Comparison of ENCODE assay signal across 16 mouse cellular contexts in genomic region chr7:109929628-109930027, GRCm38 (mm10). TPM values are rescaled to one million over a fixed set of nuclear protein-coding genes. Genes with fewer than 3 reads are reported as not detected.
DNase-seq lines count a peak whose midpoint lies in the region; ATAC-seq and TF ChIP-seq lines count a peak whose summit lies in the region.
"Had no signal": no experiment of that assay in that cellular context is flagged by ENCODE, and none has a peak within 500 bp of the region (broad histone marks: within the 10 kb centered on the region; RNA-seq: fewer than 3 reads in every experiment).

No protein-coding gene starts in this region.

- DNase-seq in CD4-positive, CD25-positive, alpha-beta regulatory T cell, adult 2 months (ENCODE audit: low read depth, low spot score) = peak; percentile 26
- DNase-seq in kidney, postnatal 10 days = peak; percentile 17
- no peak for DNase-seq in kidney, adult 8-10 months
- DNase-seq in midbrain, postnatal 0 days (ENCODE audit: low spot score) = peak; percentile 22
- DNase-seq in thymus, postnatal 4 days = no peak
- DNase-seq in adrenal gland, adult 8-10 months = no peak
- DNase-seq: cerebellum, adult 9-11 months; gastrocnemius, postnatal 36 days; layer of hippocampus, postnatal 36 days had no signal

- H3K4me2 ChIP-seq in midbrain, postnatal 0 days (ENCODE audit: low read depth, low read length, poor library complexity, severe bottlenecking) = no peak overlapping the region
- H3K4me2 ChIP-seq in midbrain, embryonic 13.5 days (replicated peaks) = no peak overlapping the region
- H3K4me2 ChIP-seq: hindbrain, embryonic 13.5 days; neural tube, embryonic 12.5 days had no signal

- TF ChIP-seq CTCF in midbrain, postnatal 0 days (IDR thresholded peaks at IDR 0.05) = peak; percentile 60

- no peaks in the 10 kb centered on the region for H3K27me3 ChIP-seq in midbrain, postnatal 0 days (ENCODE audit: insufficient read depth, low read length)
- no peaks in the 10 kb centered on the region for H3K27me3 ChIP-seq in midbrain, embryonic 13.5 days
- H3K27me3 ChIP-seq: hindbrain, embryonic 13.5 days; neural tube, embryonic 12.5 days had no signal

- no peak for ATAC-seq in CD4-positive, CD25-positive, alpha-beta regulatory T cell, adult 4 months
- no peak for ATAC-seq in midbrain, postnatal 0 days (ENCODE audit: low FRiP score)
- ATAC-seq in midbrain, embryonic 13.5 days = no peak
- ATAC-seq: activated CD4-positive, CD25-positive, alpha-beta regulatory T cell, adult 4 months; midbrain, embryonic 16.5 days had no signal

- H3K4me3 ChIP-seq in midbrain, postnatal 0 days (ENCODE audit: low read depth, low read length) = no peak overlapping the region
- no peak overlapping the region for H3K4me3 ChIP-seq in midbrain, embryonic 13.5 days (replicated peaks)
- H3K4me3 ChIP-seq: hindbrain, embryonic 13.5 days; limb, embryonic 10.5 days; neural tube, embryonic 12.5 days had no signal

- peaks cover 38% of the 10 kb centered on the region for H3K36me3 ChIP-seq in midbrain, postnatal 0 days (ENCODE audit: insufficient read depth, low read length)
- peaks cover 66% of the 10 kb centered on the region for H3K36me3 ChIP-seq in midbrain, embryonic 13.5 days

- no peaks in the 10 kb centered on the region for H3K4me1 ChIP-seq in midbrain, postnatal 0 days (ENCODE audit: insufficient read depth, low read length)
- H3K4me1 ChIP-seq in midbrain, embryonic 13.5 days (replicated peaks) = 0 out of 2 replicates have a peak, but pooled peaks cover 6% of the 10 kb centered on the region
- H3K4me1 ChIP-seq: limb, embryonic 10.5 days had no signal

- no peak overlapping the region for H3K9ac ChIP-seq in midbrain, postnatal 0 days (replicated peaks; ENCODE audit: low read length, poor library complexity, severe bottlenecking)
- H3K9ac ChIP-seq in midbrain, embryonic 13.5 days (replicated peaks) = no peak overlapping the region
- H3K9ac ChIP-seq: hindbrain, embryonic 13.5 days; neural tube, embryonic 12.5 days had no signal

- no peaks in the 10 kb centered on the region for H3K9me3 ChIP-seq in midbrain, postnatal 0 days (ENCODE audit: low read length)
- H3K9me3 ChIP-seq in midbrain, embryonic 13.5 days = no peaks in the 10 kb centered on the region
- H3K9me3 ChIP-seq: hindbrain, embryonic 13.5 days; limb, embryonic 10.5 days; neural tube, embryonic 12.5 days had no signal

- no peak overlapping the region for H3K27ac ChIP-seq in midbrain, postnatal 0 days (ENCODE audit: low read depth, low read length)
- no peak overlapping the region for H3K27ac ChIP-seq in midbrain, embryonic 13.5 days
- H3K27ac ChIP-seq: hindbrain, embryonic 13.5 days; limb, embryonic 10.5 days; neural tube, embryonic 12.5 days had no signal

RNA-seq across cellular contexts. Expression of gene Dennd5a, which starts 30.6 kb away (rescaled TPM):
- 10 to 100 TPM; 23.4 to 27.6 TPM for polyA plus RNA-seq in CD4-positive, CD25-positive, alpha-beta regulatory T cell, adult 4 months (2017; shearing (Covaris generic))
- total RNA-seq in midbrain, postnatal 0 days (2014; rRNA removed) = 168 and 185 TPM in 2 replicates
- polyA plus RNA-seq in midbrain, postnatal 0 days (2015; fragmentation: Nextera tagmentation; extraction: Ambion mirVana) = 25.2 and 28.7 TPM in 2 replicates
- 44.4 and 44.8 TPM in 2 replicates for polyA plus RNA-seq in midbrain, embryonic 13.5 days (2015; fragmentation: Nextera tagmentation; extraction: Ambion mirVana)
- total RNA-seq in adrenal gland, adult 8-10 months (2022) = 100 to 1,000 TPM; 171 to 249 (median 219) TPM

RNA-seq across cellular contexts. Expression of gene Tmem41b, which starts 57.1 kb away (rescaled TPM):
- 10 to 100 TPM; 35.0 to 39.5 TPM for polyA plus RNA-seq in CD4-positive, CD25-positive, alpha-beta regulatory T cell, adult 4 months (2017; shearing (Covaris generic))
- 65.0 and 66.0 TPM in 2 replicates for total RNA-seq in midbrain, postnatal 0 days (2014; rRNA removed)
- 55.2 and 55.4 TPM in 2 replicates for polyA plus RNA-seq in midbrain, postnatal 0 days (2015; fragmentation: Nextera tagmentation; extraction: Ambion mirVana)
- 66.1 and 73.4 TPM in 2 replicates for polyA plus RNA-seq in midbrain, embryonic 13.5 days (2015; fragmentation: Nextera tagmentation; extraction: Ambion mirVana)
- total RNA-seq in adrenal gland, adult 8-10 months (2022) = 10 to 100 TPM; 46.7 to 60.3 (median 51.8) TPM

Comparison
In these comparisons a context has a peak if more than half of its experiments do, and no peak if none do; other contexts are left out.
1. DNase-seq: peak in CD4-positive, CD25-positive, alpha-beta regulatory T cell, adult 2 months (single experiment), kidney, postnatal 10 days (single experiment) and midbrain, postnatal 0 days (single experiment); none in kidney, adult 8-10 months (0 of 2), thymus, postnatal 4 days (single experiment) and adrenal gland, adult 8-10 months (single experiment).